Mouse (Mus musculus) splenic B cell, adult 2 months (primary cell): ENCODE data around the gene Gipc3.

Experiments used
- DNase-seq: peaks from one replicate; pipeline ENCODE4 v3.0.0-alpha.2; 2011; ENCODE audit warnings: low read depth, low spot score
- H3K27me3 ChIP-seq: 2 replicates; pipeline ENCODE4 v1.6.1; 2012; ENCODE audit warnings: mild to moderate bottlenecking, low read length, moderate library complexity, mixed read lengths; ENCODE audit not compliant: control insufficient read depth, poor library complexity, insufficient read depth, severe bottlenecking
- H3K36me3 ChIP-seq: 2 replicates; pipeline ENCODE4 v1.6.1; 2012; ENCODE audit warnings: mild to moderate bottlenecking, low read length, moderate library complexity, mixed read lengths; ENCODE audit not compliant: control insufficient read depth, poor library complexity, insufficient read depth, severe bottlenecking

Gene Gipc3

GRCm38 (mm10) chr10:81342686-81343505 lies at the start of gene Gipc3:
Gene Gipc3, minus strand, starts transcription at chr10:81343266.
- H3K36me3 ChIP-seq = no peaks in the 10 kb centered on the region; the same call in 1 of the 2 replicates
- H3K27me3 ChIP-seq = no peaks in the 10 kb centered on the region
- peak; percentile 50 for DNase-seq

GRCm38 (mm10) chr10:81392781-81393185 lies 49.7 kb upstream of the Gipc3 start, which contains the start of gene Smim24:
Gene Smim24, plus strand, starts transcription at chr10:81393051.
- DNase-seq = no peak
- no peaks in the 10 kb centered on the region for H3K36me3 ChIP-seq
- no peaks in the 10 kb centered on the region for H3K27me3 ChIP-seq

DNA sequence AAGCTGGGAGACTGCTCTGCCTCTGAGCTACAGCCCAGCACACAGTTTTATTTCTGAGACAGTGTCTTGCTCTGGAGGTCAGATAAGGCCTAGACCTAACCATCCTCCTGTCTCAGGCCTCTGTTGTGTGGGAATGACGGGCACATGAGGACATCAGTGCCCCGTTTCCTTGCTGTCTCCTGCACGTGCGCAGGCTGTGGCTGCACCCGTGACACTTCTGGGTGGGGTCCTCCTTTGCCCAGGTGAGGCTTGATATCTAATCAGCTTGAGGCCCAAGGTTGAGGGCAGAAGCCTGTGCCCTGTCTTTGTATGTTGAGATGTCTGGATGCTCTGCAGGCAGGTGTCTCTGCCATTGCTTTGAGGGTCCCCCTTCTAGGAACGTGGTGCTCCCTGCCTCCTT lies 49.2 kb upstream of the Gipc3 start:
- H3K36me3 ChIP-seq = no peaks in the 10 kb centered on the region; the same call in 1 of the 2 replicates
- no peaks in the 10 kb centered on the region for H3K27me3 ChIP-seq
- no peak for DNase-seq

DNA sequence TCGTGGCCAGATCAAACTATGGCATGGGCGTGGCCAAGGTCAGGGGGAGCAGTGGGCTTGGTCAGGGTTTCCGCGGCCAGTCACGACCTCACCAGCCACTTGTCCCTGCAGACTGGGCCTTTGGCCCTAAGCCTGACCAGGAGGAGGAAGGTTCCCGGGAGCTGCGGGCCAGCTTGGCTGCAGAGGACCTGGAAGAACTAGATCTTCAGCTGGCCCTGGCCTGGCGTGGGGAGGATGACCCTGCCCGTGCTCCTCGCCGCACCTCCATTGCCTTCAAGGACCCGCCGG lies 47.6 kb upstream of the Gipc3 start:
- no peak for DNase-seq
- H3K27me3 ChIP-seq = no peaks in the 10 kb centered on the region
- peaks cover 3% of the 10 kb centered on the region; the same call in 1 of the 2 replicates for H3K36me3 ChIP-seq

GRCm38 (mm10) chr10:81389801-81390677 lies 47.0 kb upstream of the Gipc3 start:
- no peaks in the 10 kb centered on the region for H3K27me3 ChIP-seq
- peaks cover 3% of the 10 kb centered on the region; the same call in 1 of the 2 replicates for H3K36me3 ChIP-seq
- DNase-seq = peak; percentile 79

DNA sequence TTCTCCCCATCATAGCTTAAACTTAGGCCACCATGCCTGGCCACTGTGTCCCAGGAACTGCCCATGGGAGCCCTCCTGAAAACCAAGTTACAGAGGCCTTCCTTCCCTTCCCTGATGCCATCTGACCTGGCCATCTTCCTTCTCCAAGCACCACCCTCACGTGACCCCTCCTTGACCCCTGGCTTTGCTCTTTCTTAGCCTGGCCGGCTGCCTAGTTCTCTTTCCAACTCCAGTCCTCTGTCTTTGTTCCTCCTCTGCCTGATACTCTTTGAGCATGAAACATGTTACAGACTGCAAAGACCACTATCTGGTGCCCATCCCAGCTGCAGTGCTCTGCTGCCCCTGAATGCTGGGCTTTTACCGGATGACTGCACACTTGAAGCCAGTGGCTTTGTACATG lies 46.3 kb upstream of the Gipc3 start:
- H3K36me3 ChIP-seq = peaks cover 3% of the 10 kb centered on the region; the same call in 1 of the 2 replicates
- no peak for DNase-seq
- H3K27me3 ChIP-seq = no peaks in the 10 kb centered on the region

DNA sequence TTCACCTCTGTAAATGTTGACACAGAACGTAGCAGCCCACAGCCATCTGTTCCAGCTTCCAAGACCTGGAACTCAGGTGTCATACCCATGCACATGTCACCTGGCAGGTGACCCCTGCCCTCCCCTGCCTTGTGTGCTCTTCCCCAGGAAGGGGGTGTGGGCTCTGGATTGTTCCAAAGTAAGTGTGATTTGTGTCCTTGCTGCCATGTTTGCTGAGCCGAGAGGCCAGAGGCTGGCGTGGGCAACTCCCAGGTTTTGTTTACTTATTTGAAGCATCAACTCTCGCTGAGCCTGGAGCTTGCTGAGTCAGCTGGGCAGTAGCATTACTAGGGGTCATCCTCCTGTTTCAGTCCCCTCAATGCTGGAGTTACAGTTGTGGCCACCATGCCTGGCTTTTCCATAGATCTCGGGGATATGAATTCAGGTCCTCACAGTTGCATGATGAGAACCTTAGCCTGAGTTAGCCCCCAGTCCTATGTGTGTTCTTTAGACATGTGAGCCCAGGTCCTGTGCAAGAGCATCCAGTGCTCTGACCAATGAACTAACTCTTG lies 45.5 kb upstream of the Gipc3 start, which contains the start of gene Gm48552:
Gm48552 (plus strand) TSS at position 501 of the 551 bp plus-strand sequence.
- Histone ChIP-seq H3K36me3 (peaks cover 3% of the 10 kb centered on the region; the same call in 1 of the 2 replicates), H3K27me3 (no peaks in the 10 kb centered on the region)
- DNase-seq = no peak

DNA sequence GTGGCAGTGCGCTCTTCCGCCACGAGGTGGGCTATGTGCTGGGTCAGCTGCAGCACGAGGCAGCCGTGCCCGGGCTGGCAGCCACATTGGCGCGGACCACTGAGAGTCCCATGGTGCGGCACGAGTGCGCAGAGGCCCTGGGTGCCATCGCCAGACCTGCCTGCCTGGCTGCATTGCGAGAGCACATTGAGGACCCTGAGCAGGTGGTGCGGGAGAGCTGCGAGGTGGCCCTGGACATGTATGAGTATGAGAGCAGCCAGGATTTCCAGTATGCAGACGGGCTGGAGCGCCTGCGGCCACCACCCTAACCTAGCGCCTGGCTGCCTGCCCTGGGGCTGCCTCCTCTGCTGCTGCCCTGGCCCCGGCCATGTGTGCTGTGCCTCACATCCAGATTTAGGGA lies 44.6 kb upstream of the Gipc3 start:
- Histone ChIP-seq H3K36me3 (peaks cover 3% of the 10 kb centered on the region; the same call in 1 of the 2 replicates), H3K27me3 (no peaks in the 10 kb centered on the region)
- DNase-seq = no peak

DNA sequence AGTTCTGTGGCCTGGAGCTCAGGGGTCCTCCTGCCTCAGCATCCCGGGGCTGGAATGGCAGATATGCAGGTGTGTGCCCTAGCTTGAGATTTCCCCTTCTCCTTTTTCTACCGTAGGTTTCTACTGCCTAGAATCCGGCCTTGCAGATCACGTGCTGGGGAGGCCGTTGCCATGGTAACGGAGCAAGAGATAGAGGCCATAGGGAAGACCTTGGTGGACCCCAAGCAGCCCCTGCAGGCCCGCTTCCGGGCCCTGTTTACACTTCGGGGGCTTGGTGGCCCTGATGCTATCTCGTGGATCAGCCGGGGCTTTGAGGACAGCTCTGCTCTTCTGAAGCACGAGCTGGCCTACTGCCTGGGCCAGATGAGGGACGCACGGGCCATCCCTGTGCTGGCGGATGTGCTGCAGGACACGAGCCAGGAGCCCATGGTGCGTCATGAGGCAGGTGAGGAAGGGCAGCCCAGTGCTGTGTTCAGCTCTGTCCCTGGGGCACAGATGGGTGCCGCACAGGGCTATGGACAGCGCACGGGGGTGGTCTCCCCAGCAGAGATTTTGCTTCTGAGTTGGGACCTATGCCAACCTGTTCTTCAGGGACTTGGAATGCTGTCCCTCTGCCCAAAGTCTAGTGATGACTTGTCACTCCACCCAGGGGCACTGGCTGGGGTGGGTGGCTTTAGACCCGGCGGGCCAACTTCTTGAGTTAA lies 42.7 kb upstream of the Gipc3 start:
- no peak for DNase-seq
- peaks cover 3% of the 10 kb centered on the region; the same call in 1 of the 2 replicates for H3K36me3 ChIP-seq
- H3K27me3 ChIP-seq = no peaks in the 10 kb centered on the region

GRCm38 (mm10) chr10:81384605-81384982 lies 41.5 kb upstream of the Gipc3 start:
- DNase-seq = no peak
- H3K36me3 ChIP-seq = peaks cover 3% of the 10 kb centered on the region; the same call in 1 of the 2 replicates
- no peaks in the 10 kb centered on the region for H3K27me3 ChIP-seq

DNA sequence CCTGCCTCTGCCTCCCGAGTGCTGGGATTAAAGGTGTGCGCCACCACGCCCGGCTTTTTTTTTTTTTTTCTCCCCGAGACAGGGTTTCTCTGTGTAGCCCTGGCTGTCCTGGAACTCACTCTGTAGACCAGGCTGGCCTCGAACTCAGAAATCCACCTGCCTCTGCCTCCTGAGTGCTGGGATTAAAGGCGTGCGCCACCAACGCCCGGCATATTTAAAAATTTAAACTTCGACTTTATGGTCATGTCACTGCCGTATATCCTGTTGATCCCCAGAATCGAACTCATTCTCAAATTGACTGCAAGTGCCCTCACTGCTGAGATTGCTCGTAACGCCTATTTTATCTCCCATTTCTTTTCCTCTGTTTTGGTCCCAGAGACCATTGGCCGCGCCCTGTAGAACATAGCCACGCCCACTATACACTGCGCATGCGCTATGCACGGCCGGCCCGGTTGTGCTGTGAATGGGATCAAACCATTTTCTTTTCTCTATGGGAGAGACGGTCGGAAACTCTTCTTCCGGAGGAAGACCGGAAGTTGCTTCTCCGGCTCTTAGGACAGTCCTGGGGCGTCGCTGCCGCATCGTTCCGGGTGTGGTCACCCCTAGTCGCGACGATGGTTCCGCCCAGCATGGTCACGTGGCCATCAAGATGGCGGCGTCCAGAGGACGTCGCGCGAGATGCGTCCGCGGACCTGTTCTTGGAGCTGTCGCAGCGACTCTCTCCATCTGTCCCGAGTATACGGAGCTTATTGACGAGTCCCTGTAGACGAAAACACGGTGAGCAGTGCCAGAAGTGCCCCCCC lies 40.9 kb upstream of the Gipc3 start, which contains the start of the genes Dohh and Gm48551:
Dohh (plus strand) TSS at position 627 of the 803 bp plus-strand sequence.
Gm48551 (plus strand) TSS at position 665 of the 803 bp plus-strand sequence.
- DNase-seq = peak; percentile 99
- Histone ChIP-seq H3K36me3 (peaks cover 3% of the 10 kb centered on the region; the same call in 1 of the 2 replicates), H3K27me3 (no peaks in the 10 kb centered on the region)

DNA sequence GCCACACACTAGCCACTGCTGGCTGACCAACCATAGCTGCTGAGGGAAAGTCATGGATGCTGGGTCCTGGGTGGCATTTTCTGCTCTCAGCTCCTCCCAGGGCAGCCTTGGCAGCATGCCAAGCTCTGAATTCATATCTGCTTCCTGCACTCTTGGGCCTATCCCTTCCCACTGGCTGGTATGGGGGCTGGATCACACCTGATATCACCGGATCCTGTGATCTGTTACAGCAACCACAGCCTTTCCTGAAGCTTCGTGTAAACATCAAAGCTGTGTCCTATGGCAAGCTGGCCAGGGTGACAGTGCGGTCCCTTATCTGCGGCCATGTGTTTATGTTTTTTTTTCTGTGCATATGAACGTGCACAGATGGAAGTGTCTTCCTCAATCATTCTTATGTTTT lies 39.0 kb upstream of the Gipc3 start:
- Histone ChIP-seq H3K27me3 (no peaks in the 10 kb centered on the region), H3K36me3 (0 out of 2 replicates have a peak, but pooled peaks cover 1% of the 10 kb centered on the region)
- DNase-seq = no peak

GRCm38 (mm10) chr10:81379809-81380378 lies 36.8 kb upstream of the Gipc3 start:
- no peaks in the 10 kb centered on the region for H3K27me3 ChIP-seq
- DNase-seq = no peak

More at GRCm38 (mm10) chr10:81379809-81380378, 36.8 kb upstream of the Gipc3 start:
- 0 out of 2 replicates have a peak, but pooled peaks cover 2% of the 10 kb centered on the region for H3K36me3 ChIP-seq
